Mouse (Mus musculus) liver, embryonic 14.5 days (tissue): ENCODE measurements around the gene Kcne2.

Experiments
- CTCF ChIP-seq: IDR thresholded peaks from 2 replicates; pipeline ENCODE4 v1.5.1; 2016; ENCODE audit warnings: antibody characterized with exemption, low read depth, control low read depth
- EP300 ChIP-seq: IDR thresholded peaks from 2 replicates; pipeline ENCODE4 v1.6.1; 2016; ENCODE audit warnings: antibody characterized with exemption, low read depth

- no peak for TF ChIP-seq CTCF
- no peak for TF ChIP-seq EP300
Measured at GRCm38 (mm10) chr16:92302506-92302905, 10.3 kb downstream of the Kcne2 start.
